Mouse (Mus musculus) central nervous system, embryonic 11.5 days (tissue): ENCODE measurements around the gene Slc22a18. TPM values are rescaled to one million over a fixed set of nuclear protein-coding genes. Genes with fewer than 3 reads are reported as not detected.

Experiments
- polyA plus RNA-seq: library from polyadenylated mRNA; depleted of rRNA; stranded (reverse); fragments of >200 nt; gene quantifications from 2 replicates; pipeline ENCODE4 v1.2.3, GENCODE M21; 2012; rRNA removed

Gene Slc22a18
- 0.35 and 1.0 TPM in 2 replicates for polyA plus RNA-seq

DNA sequence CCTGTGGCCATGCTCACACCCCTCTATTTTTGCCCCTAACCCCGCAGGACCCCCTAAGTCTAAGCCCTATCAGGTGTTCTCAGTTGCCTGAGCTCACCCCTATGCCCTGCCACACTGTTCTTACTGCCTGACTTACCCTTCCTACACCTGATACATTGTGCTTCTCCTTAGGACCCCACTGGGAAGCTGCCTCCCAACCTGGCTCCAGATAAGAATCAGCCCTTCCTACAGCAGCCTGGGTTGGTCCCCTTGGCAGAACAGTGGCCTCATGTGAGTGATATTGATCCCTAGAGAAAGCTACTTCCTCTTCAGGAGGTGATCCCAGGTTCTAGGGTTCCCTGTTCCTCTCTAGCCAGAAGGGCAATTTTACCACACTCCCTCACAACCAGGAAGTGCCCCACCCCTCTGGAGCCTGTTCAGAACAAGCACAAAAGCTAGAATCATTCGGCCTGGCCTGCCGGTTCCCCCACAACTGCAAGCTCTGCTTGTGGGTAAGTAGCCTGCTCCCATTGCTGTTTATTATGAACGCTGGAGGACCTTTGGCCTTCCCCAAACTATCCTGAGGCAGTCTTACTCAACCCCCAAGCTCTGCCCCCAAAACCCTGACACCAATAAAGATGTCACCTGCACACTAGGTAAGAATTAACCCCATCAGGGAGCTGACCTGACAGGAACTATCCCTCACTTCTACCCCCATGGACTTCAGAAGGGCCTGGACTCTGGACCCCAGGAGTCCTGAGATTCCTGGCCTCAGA, at the start of gene Slc22a18:
Gene Slc22a18, plus strand, starts transcription at position 390 of the 755 bp plus-strand sequence.

DNA sequence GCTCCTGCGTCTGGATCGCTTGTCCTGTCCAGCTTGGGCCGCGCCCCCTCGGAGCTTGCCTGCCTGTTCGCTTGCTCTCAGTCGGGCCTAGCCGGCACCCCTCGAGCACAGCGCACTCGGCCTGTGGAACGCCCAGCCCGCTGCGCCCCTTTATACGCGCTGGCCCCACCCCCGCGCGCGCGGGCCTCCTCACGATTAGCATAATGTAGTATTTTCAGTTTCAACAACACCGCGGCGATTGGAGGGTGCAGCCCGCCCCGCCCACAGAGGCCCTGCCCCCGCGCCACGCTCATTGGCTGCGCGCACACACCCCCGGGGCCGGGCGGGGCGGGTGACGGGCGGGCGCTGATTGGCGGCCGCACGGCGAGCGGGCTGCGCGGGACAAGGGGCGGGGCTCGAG, 12.7 kb upstream of the Slc22a18 start, which contains the start of gene Cdkn1c:
Gene Cdkn1c, minus strand, starts transcription at position 177 of the 400 bp plus-strand sequence.

DNA sequence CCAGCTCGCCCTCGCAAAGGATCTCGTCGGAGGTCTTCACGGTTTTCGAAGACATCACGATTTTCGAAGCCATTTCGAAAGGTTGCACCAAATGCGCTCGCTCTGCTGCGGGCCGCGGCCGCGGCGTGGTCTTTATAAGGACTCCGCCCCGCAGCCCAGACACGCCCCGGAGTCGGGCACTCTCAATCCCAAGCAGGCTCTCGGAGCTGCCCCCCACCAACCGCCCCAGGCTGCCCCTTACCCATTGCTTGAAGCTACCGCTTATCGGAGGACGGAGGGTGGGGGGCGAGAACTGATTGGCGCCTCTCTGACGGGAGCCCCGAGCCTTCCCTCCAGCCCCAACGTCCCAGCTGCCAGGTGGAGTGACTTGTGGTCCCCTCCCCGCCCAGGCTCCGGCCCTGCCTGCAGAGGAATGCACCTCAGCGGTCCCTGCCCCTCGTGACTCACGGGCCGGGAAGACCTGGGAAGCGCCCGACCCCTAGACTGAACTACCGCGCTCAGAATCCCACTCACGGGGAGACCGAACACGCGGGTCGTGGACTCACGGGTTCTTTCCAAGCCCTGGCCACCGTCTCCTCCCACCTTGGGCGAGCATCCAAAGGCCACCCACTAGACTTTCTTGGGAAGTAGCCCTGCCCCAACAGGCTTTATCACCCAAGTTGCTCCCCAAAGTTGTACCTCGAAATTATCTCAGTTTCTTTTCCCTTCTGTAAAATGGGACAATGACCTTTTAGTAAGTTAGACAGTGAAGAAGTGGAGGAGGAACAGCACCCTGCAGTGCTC, 29.1 kb downstream of the Slc22a18 start, which contains the start of gene Phlda2:
Gene Phlda2, minus strand, starts transcription at position 733 of the 783 bp plus-strand sequence.

Other genes with a start within 250 kb of the Slc22a18 start
- gene Cdkn1c, start 12.7 kb upstream of the Slc22a18 start, polyA plus RNA-seq = 709 and 1,420 TPM in 2 replicates
- gene Phlda2, start 29.4 kb downstream of the Slc22a18 start, polyA plus RNA-seq = 3.2 and 4.5 TPM in 2 replicates
- gene Nap1l4, start 75.4 kb downstream of the Slc22a18 start, polyA plus RNA-seq = 299 and 377 TPM in 2 replicates
- 52.8 and 75.2 TPM in 2 replicates for gene Cars, start 126.4 kb downstream of the Slc22a18 start, polyA plus RNA-seq
- 0.25 and 0.45 TPM in 2 replicates for gene Tnfrsf26, start 155.0 kb downstream of the Slc22a18 start, polyA plus RNA-seq
- 6.9 and 13.3 TPM in 2 replicates for gene Tnfrsf22, start 175.9 kb downstream of the Slc22a18 start, polyA plus RNA-seq
- 0.31 and 0.61 TPM in 2 replicates for gene Tnfrsf23, start 212.1 kb downstream of the Slc22a18 start, polyA plus RNA-seq